Mouse (Mus musculus) olfactory bulb, adult 2 months (tissue): ENCODE results near the gene Ksr2.

ENCODE experiments used
- CTCF ChIP-seq: fragments of 200-500 bp; IDR thresholded peaks from 2 replicates; pipeline ENCODE4 v1.5.1; 2012; ENCODE audit warnings: low read depth, mild to moderate bottlenecking, low read length, moderate library complexity; ENCODE audit not compliant: insufficient read depth
- POLR2A ChIP-seq: fragments of 200-500 bp; IDR thresholded peaks from 2 replicates; pipeline ENCODE4 v1.6.1; 2012; ENCODE audit warnings: mild to moderate bottlenecking, low read depth, low read length, moderate library complexity; ENCODE audit not compliant: insufficient read depth

GRCm38 (mm10) chr5:117383198-117383597, 30.6 kb upstream of the Ksr2 start:
- TF ChIP-seq POLR2A (no peak), CTCF (no peak)
